In genomic region chr1:64615531-64615991, GRCm38 (mm10) we compare ENCODE assay signal across 11 mouse cellular contexts. TPM values are rescaled to one million over a fixed set of nuclear protein-coding genes. Genes with fewer than 3 reads are reported as not detected.
DNase-seq lines count a peak whose midpoint lies in the region; ATAC-seq and TF ChIP-seq lines count a peak whose summit lies in the region.
"Had no signal": no experiment of that assay in that cellular context is flagged by ENCODE, and none has a peak within 500 bp of the region (broad histone marks: within the 10 kb centered on the region; RNA-seq: fewer than 3 reads in every experiment).

No protein-coding gene starts in this region.

- H3K4me1 ChIP-seq in hindbrain, embryonic 13.5 days (replicated peaks): peaks cover 27% of the 10 kb centered on the region
- H3K4me1 ChIP-seq in hindbrain, embryonic 10.5 days (replicated peaks): peaks cover 28% of the 10 kb centered on the region
- H3K4me1 ChIP-seq in hindbrain, embryonic 15.5 days (replicated peaks): peaks cover 19% of the 10 kb centered on the region

- no peak overlapping the region for H3K27ac ChIP-seq in hindbrain, embryonic 13.5 days
- no peak overlapping the region for H3K27ac ChIP-seq in hindbrain, embryonic 10.5 days
- H3K27ac ChIP-seq in hindbrain, embryonic 15.5 days (replicated peaks): no peak overlapping the region

- DNase-seq in hindbrain, embryonic 10.5 days (ENCODE audit: low spot score): no peak
- DNase-seq in 3134 (ENCODE audit: extremely low read depth, insufficient read length, low spot score): peak; percentile 85
- DNase-seq in urinary bladder, adult 18-20 months (ENCODE audit: low spot score in 2 of 2): no peak
- DNase-seq in urinary bladder, postnatal 25 days (ENCODE audit: low spot score): no peak
- DNase-seq in layer of hippocampus, adult 8-10 months (ENCODE audit: low spot score in 2 of 2): no peak
- DNase-seq: kidney, adult 9 months; right cerebral cortex, postnatal 25 days; thymus, postnatal 4 days had no signal

- H3K4me3 ChIP-seq in hindbrain, embryonic 13.5 days: no peak overlapping the region
- H3K4me3 ChIP-seq in hindbrain, embryonic 10.5 days: no peak overlapping the region
- peak overlapping the region; percentile 91 for H3K4me3 ChIP-seq in C2C12 (ENCODE audit: insufficient read depth, poor library complexity, severe bottlenecking)
- H3K4me3 ChIP-seq in hindbrain, embryonic 15.5 days: no peak overlapping the region

- no peaks in the 10 kb centered on the region for H3K27me3 ChIP-seq in hindbrain, embryonic 13.5 days
- no peaks in the 10 kb centered on the region for H3K27me3 ChIP-seq in hindbrain, embryonic 10.5 days (ENCODE audit: insufficient read depth, poor library complexity, severe bottlenecking)
- no peaks in the 10 kb centered on the region for H3K27me3 ChIP-seq in C2C12 (ENCODE audit: control insufficient read depth, insufficient read depth, insufficient read length)
- H3K27me3 ChIP-seq in hindbrain, embryonic 15.5 days: no peaks in the 10 kb centered on the region

- no peaks in the 10 kb centered on the region for H3K9me3 ChIP-seq in hindbrain, embryonic 13.5 days
- no peaks in the 10 kb centered on the region for H3K9me3 ChIP-seq in hindbrain, embryonic 10.5 days
- no peaks in the 10 kb centered on the region for H3K9me3 ChIP-seq in hindbrain, embryonic 15.5 days

- peaks cover 8% of the 10 kb centered on the region for H3K36me3 ChIP-seq in hindbrain, embryonic 13.5 days
- H3K36me3 ChIP-seq in hindbrain, embryonic 10.5 days: peaks cover 34% of the 10 kb centered on the region
- peaks cover 30% of the 10 kb centered on the region for H3K36me3 ChIP-seq in C2C12 (ENCODE audit: control insufficient read depth, insufficient read depth)
- peaks cover 9% of the 10 kb centered on the region; the same call in 1 of the 2 replicates for H3K36me3 ChIP-seq in hindbrain, embryonic 15.5 days

- H3K9ac ChIP-seq in hindbrain, embryonic 13.5 days: peak overlapping the region; percentile 96
- no peak overlapping the region for H3K9ac ChIP-seq in hindbrain, embryonic 15.5 days

- ATAC-seq in hindbrain, embryonic 13.5 days (ENCODE audit: low FRiP score): no peak
- ATAC-seq in hindbrain, embryonic 15.5 days (ENCODE audit: low FRiP score, low read depth): no peak

- WGBS in hindbrain, embryonic 13.5 days: 87% methylated on average over 11 of the region's 11 CpGs
- WGBS in hindbrain, embryonic 10.5 days: 84% methylated on average over 11 of the region's 11 CpGs
- 78% methylated on average over 11 of the region's 11 CpGs for WGBS in hindbrain, embryonic 15.5 days

- no peak overlapping the region for H3ac ChIP-seq in C2C12 (ENCODE audit: control insufficient read depth, insufficient read length, low read depth)

- TF ChIP-seq CTCF in C2C12 (IDR thresholded peaks at IDR 0.05; ENCODE audit: control insufficient read depth, insufficient read depth, insufficient read length): no peak

- peaks cover 25% of the 10 kb centered on the region for H3K79me3 ChIP-seq in C2C12 (ENCODE audit: low read depth)

- H3K4me2 ChIP-seq in hindbrain, embryonic 13.5 days: peak overlapping the region; percentile 65
- H3K4me2 ChIP-seq in hindbrain, embryonic 15.5 days: peak overlapping the region; percentile 71; the same call in 1 of the 2 replicates

- H3K79me2 ChIP-seq in C2C12 (ENCODE audit: control insufficient read depth, insufficient read depth): peaks cover 66% of the 10 kb centered on the region

TF ChIP-seq in C2C12, 6 proteins besides CTCF, POLR2A, EP300 and RAD21:
- TF ChIP-seq FOSL1 (IDR thresholded peaks at IDR 0.05; ENCODE audit: insufficient read depth, low read length, poor library complexity, severe bottlenecking) (peak; percentile 78), USF1 (IDR thresholded peaks at IDR 0.05; ENCODE audit: low read depth) (peak; percentile 40), MYOD1 (IDR thresholded peaks at IDR 0.05; ENCODE audit: control insufficient read depth, insufficient read length, low read depth) (peak; percentile 91), MYOG (IDR thresholded peaks at IDR 0.05; ENCODE audit: control insufficient read depth, extremely low read depth, insufficient read length) (no peak), MAX (IDR thresholded peaks at IDR 0.05) (peak; percentile 84)

RNA-seq across cellular contexts. Expression of gene Mettl21a, which starts 1.5 kb away (rescaled TPM):
- polyA plus RNA-seq in hindbrain, embryonic 13.5 days (2015; fragmentation: Nextera tagmentation; extraction: Ambion mirVana): 19.5 and 21.0 TPM in 2 replicates
- polyA plus RNA-seq in hindbrain, embryonic 10.5 days (2016; fragmentation: Nextera tagmentation; extraction: Ambion mirVana): 19.9 and 22.9 TPM in 2 replicates
- 27.9 TPM for polyA plus RNA-seq in C2C12 (2012; fragmentation: generic; extraction: Trizol)
- 18.2 and 18.3 TPM in 2 replicates for polyA plus RNA-seq in hindbrain, embryonic 15.5 days (2015; fragmentation: Nextera tagmentation; extraction: Ambion mirVana)
- 10 to 100 TPM in 3 of 4 experiments, 1 to 10 TPM in 1; 8.6 to 15.1 (median 12.6) TPM for total RNA-seq in layer of hippocampus, adult 8-10 months (2022)
